Mouse (Mus musculus) myocyte (in vitro differentiated cells): ENCODE measurements at regions not wholly inside any gene's neighbourhood (a gene's known extent, or its start where the extent isn't known, plus 50 kb on each side); places are given as distances from the start of the nearest gene placed in this dataset.

Experiments used
- CEBPB ChIP-seq: IDR thresholded peaks from 2 replicates; pipeline ENCODE4 v1.6.1; 2011; ENCODE audit warnings: mild to moderate bottlenecking, moderate library complexity; ENCODE audit not compliant: poor library complexity, insufficient read depth, severe bottlenecking
- MAX ChIP-seq: IDR thresholded peaks from one replicate; pipeline ENCODE4 v1.6.1; 2011; ENCODE audit warnings: low read depth, mild to moderate bottlenecking, control low read depth
- MYOD1 ChIP-seq, 3 experiments: IDR thresholded peaks; one replicate each; pipeline ENCODE4 v1.6.1; 2011; ENCODE audit warnings: control low read depth in 2 of 3, low read depth in 2 of 3, mild to moderate bottlenecking in 2 of 3, moderate library complexity in 1 of 3; ENCODE audit not compliant: insufficient read length in 2 of 3, control insufficient read depth in 1 of 3
- POLR2A ChIP-seq: IDR thresholded peaks from one replicate; pipeline ENCODE4 v1.6.1; 2011; ENCODE audit warnings: low read depth, mild to moderate bottlenecking, control low read depth, moderate library complexity; ENCODE audit not compliant: insufficient read length
- POLR2AphosphoS2 ChIP-seq: IDR thresholded peaks from one replicate; pipeline ENCODE4 v1.6.1; 2011; ENCODE audit warnings: low read depth, control low read depth; ENCODE audit not compliant: insufficient read length
- REST ChIP-seq: IDR thresholded peaks from one replicate; pipeline ENCODE4 v1.6.1; 2011; ENCODE audit warnings: mild to moderate bottlenecking, control low read depth, moderate library complexity; ENCODE audit not compliant: insufficient read depth, insufficient read length
- TCF12 ChIP-seq: IDR thresholded peaks from one replicate; pipeline ENCODE4 v1.6.1; 2011; ENCODE audit warnings: mild to moderate bottlenecking, control low read depth; ENCODE audit not compliant: poor library complexity, insufficient read depth, severe bottlenecking
- TCF3 ChIP-seq: IDR thresholded peaks from one replicate; pipeline ENCODE4 v1.6.1; 2011; ENCODE audit warnings: low read depth, control low read depth; ENCODE audit not compliant: insufficient read length
- USF1 ChIP-seq: IDR thresholded peaks from one replicate; pipeline ENCODE4 v1.6.1; 2011; ENCODE audit warnings: low read depth, mild to moderate bottlenecking, control low read depth, moderate library complexity

GRCm38 (mm10) chr13:97432627-97433026 is 191.7 kb downstream of the Enc1 start:
- no peak for TF ChIP-seq POLR2A
- TF ChIP-seq TCF12: no peak
- TF ChIP-seq MAX: no peak
- TF ChIP-seq USF1: no peak
- TF ChIP-seq TCF3: no peak
- TF ChIP-seq POLR2AphosphoS2: no peak
- TF ChIP-seq REST: no peak
- TF ChIP-seq MYOD1 (IDR thresholded peaks at IDR 0.05; ENCODE audit: control insufficient read depth in 1 of 3, insufficient read length in 2 of 3, low read depth in 2 of 3): no peak
- TF ChIP-seq CEBPB: no peak
